Mouse (Mus musculus) bone marrow macrophage, adult 2 months (primary cell): Measurements from ENCODE around the gene Gm10985.

Experiments
- CTCF ChIP-seq: IDR thresholded peaks from 2 replicates; pipeline ENCODE4 v1.5.1; 2012; ENCODE audit warnings: low read depth, mild to moderate bottlenecking, low read length, moderate library complexity
- POLR2A ChIP-seq: IDR thresholded peaks from 2 replicates; pipeline ENCODE4 v1.6.1; 2012; ENCODE audit warnings: mild to moderate bottlenecking, low read depth, low read length, borderline replicate concordance

DNA sequence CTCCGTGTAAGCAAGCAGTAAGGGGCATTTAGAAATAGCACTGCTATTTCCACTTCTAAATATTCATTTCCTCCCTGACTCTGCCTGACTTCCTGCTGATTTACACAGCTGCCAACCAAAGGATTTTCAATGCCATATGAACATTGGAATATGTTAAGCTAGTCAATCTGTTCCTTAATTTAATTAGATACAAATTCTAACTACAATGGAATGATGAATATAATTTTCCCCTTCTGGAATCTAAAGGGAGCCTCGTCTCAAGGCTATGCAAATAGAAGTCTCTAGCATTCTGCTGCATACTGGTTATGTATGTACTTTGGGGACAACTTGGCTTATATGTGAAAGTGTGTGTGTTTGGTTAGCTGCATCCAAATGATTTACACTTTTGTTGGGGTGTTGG, 45.2 kb upstream of the Gm10985 start:
- no peak for TF ChIP-seq POLR2A
- no peak for TF ChIP-seq CTCF
